Mouse (Mus musculus) liver, embryonic 11.5 days (tissue): ENCODE measurements at regions not wholly inside any gene's neighbourhood (a gene's known extent, or its start where the extent isn't known, plus 50 kb on each side); places are given as distances from the start of the nearest gene placed in this dataset.

Experiments used
- ATAC-seq: fragments of 200-750 bp; cut with Nextera tagmentation; replicated peaks from 2 replicates; pipeline ENCODE4 v1.8.0; 2017; ENCODE audit warnings: moderate number of reproducible peaks, mild to moderate bottlenecking, moderate TSS enrichment, moderate library complexity; ENCODE audit not compliant: low FRiP score
- DNase-seq: peaks from one replicate; pipeline ENCODE4 v3.0.0-alpha.2; 2017; ENCODE audit warnings: low spot score
- H3K27ac ChIP-seq: fragments of 300-500 bp; sonication (generic); 2 replicates; pipeline ENCODE4 v1.5.1; 2014; ENCODE audit warnings: mild to moderate bottlenecking, low read depth, low read length, control low read depth
- H3K27me3 ChIP-seq: fragments of 300-500 bp; sonication (generic); replicated peaks from 2 replicates; pipeline ENCODE4 v1.6.1; 2014; ENCODE audit warnings: low read length, mixed read lengths; ENCODE audit not compliant: control insufficient read depth, insufficient read depth
- H3K36me3 ChIP-seq: fragments of 300-500 bp; sonication (generic); 2 replicates; pipeline ENCODE4 v1.6.1; 2014; ENCODE audit warnings: mild to moderate bottlenecking, low read length, moderate library complexity, mixed read lengths; ENCODE audit not compliant: control insufficient read depth, insufficient read depth
- H3K4me1 ChIP-seq: fragments of 300-500 bp; sonication (generic); replicated peaks from 2 replicates; pipeline ENCODE4 v1.6.1; 2014; ENCODE audit warnings: low read length, mixed read lengths; ENCODE audit not compliant: control insufficient read depth, insufficient read depth
- H3K4me2 ChIP-seq: fragments of 300-500 bp; sonication (generic); 2 replicates; pipeline ENCODE4 v1.6.1; 2014; ENCODE audit warnings: mild to moderate bottlenecking, control low read depth, moderate library complexity
- H3K4me3 ChIP-seq: fragments of 300-500 bp; sonication (generic); 2 replicates; pipeline ENCODE4 v1.5.1; 2014; ENCODE audit warnings: low read depth, low read length, control low read depth
- H3K9ac ChIP-seq: fragments of 300-500 bp; sonication (generic); 2 replicates; pipeline ENCODE4 v1.6.1; 2014; ENCODE audit warnings: low read depth, low read length, control low read depth
- H3K9me3 ChIP-seq: fragments of 300-500 bp; sonication (generic); 2 replicates; pipeline ENCODE4 v1.6.1; 2016; ENCODE audit warnings: low read length, inconsistent platforms, mixed read lengths; ENCODE audit not compliant: control insufficient read depth
- WGBS: fragments of 180-500 bp; shearing (Covaris S2); extraction: QIAGEN DNeasy Blood & Tissue Kit; methylation state at CpG from one replicate; pipeline ENCODE4 v1.1.7; 2014; 5-methylcytosine and 5-hydroxymethylcytosine counted together

DNA sequence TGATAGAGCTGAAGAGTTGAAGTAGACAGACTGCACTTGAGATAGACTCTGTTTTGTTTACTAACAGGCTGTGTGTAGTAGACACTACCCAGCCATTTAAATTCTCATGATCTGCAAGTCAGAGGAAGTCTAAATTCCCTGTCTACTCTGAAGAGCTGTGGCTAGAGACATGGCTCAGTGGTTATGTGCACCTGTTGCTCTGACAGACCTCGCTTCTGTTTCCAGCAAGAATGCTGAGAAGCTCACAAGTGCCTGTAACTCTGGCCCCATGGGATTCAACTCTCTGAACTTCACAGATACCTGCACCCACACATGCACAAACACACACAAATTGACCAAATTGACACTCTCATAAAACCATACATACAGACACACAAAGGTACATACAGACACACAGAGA, 543.4 kb upstream of the Intu start:
- ATAC-seq (no peak), DNase-seq (no peak)
- Histone ChIP-seq H3K4me3 (no peak overlapping the region), H3K27ac (no peak overlapping the region), H3K4me1 (no peaks in the 10 kb centered on the region), H3K36me3 (no peaks in the 10 kb centered on the region), H3K9ac (no peak overlapping the region), H3K9me3 (no peaks in the 10 kb centered on the region), H3K27me3 (no peaks in the 10 kb centered on the region), H3K4me2 (no peak overlapping the region)
- 77% methylated on average over 1 of the region's 1 CpGs for WGBS

DNA sequence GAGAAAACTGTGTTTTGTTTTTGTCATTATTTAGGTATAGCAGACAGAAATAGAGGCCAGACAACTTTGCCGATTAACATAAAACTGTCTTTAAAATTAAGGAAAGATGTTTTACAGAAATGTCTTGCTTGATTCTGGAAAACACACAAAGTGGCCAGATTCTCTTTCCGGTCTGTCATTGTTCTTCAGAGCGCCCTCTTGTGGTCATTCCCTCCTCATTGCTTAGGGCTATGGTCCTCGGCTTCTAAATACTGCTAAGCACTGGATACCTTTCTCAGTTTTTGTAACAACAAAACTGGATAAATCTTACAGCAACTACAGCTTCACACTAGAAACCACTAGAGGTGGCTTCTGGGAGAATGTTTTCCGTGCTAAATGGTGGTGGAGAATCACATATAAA, 532.5 kb upstream of the Intu start:
- H3K27ac ChIP-seq: no peak overlapping the region
- H3K9ac ChIP-seq: no peak overlapping the region
- H3K4me2 ChIP-seq: no peak overlapping the region
- ATAC-seq (no peak), DNase-seq (no peak)
- H3K9me3 ChIP-seq: no peaks in the 10 kb centered on the region
- no peak overlapping the region for H3K4me3 ChIP-seq
- no peaks in the 10 kb centered on the region for H3K4me1 ChIP-seq
- H3K36me3 ChIP-seq: no peaks in the 10 kb centered on the region
- H3K27me3 ChIP-seq: no peaks in the 10 kb centered on the region
- whole genome bisulfite sequencing: 43% methylated on average over 5 of the region's 5 CpGs

GRCm38 (mm10) chr3:39999846-40000245, 531.2 kb upstream of the Intu start:
- Histone ChIP-seq H3K9me3 (no peaks in the 10 kb centered on the region), H3K27ac (no peak overlapping the region), H3K4me1 (no peaks in the 10 kb centered on the region), H3K4me3 (no peak overlapping the region), H3K36me3 (no peaks in the 10 kb centered on the region), H3K4me2 (no peak overlapping the region), H3K9ac (no peak overlapping the region), H3K27me3 (no peaks in the 10 kb centered on the region)
- DNase-seq (no peak), ATAC-seq (no peak)
- WGBS: 87% methylated on average over 1 of the region's 1 CpGs

DNA sequence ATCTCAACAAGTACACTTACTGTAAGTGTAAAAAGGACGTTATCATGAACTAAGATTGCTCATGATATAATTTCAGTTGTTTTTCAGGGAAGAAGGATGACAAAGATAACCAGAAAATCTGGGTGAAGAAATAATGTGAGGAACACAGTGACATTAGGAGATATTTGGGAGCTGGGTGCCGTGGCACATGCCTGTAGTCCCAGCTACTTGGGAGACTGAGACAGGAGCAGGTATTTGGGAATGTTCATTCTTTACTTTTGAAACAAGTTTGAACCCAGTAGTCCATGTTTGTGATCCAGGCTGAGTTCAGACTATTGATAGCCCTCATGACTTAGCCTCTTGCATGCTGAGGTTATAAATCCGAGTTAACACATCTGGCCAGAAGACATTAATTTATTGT, 528.2 kb upstream of the Intu start:
- Histone ChIP-seq H3K27me3 (no peaks in the 10 kb centered on the region), H3K4me3 (no peak overlapping the region), H3K36me3 (no peaks in the 10 kb centered on the region), H3K9ac (no peak overlapping the region), H3K9me3 (no peaks in the 10 kb centered on the region), H3K27ac (no peak overlapping the region), H3K4me1 (no peaks in the 10 kb centered on the region), H3K4me2 (no peak overlapping the region)
- no peak for DNase-seq
- no peak for ATAC-seq
- WGBS: 71% methylated on average over 3 of the region's 3 CpGs

- Histone ChIP-seq H3K27me3 (no peaks in the 10 kb centered on the region), H3K36me3 (no peaks in the 10 kb centered on the region), H3K4me3 (no peak overlapping the region), H3K4me2 (no peak overlapping the region), H3K9me3 (no peaks in the 10 kb centered on the region), H3K9ac (no peak overlapping the region), H3K4me1 (no peaks in the 10 kb centered on the region), H3K27ac (no peak overlapping the region)
- WGBS: 81% methylated on average over 5 of the region's 5 CpGs
- DNase-seq (no peak), ATAC-seq (no peak)
Measured at GRCm38 (mm10) chr3:40010051-40010450, 521.0 kb upstream of the Intu start.

GRCm38 (mm10) chr3:40021682-40022081, 509.4 kb upstream of the Intu start:
- Histone ChIP-seq H3K4me1 (no peaks in the 10 kb centered on the region), H3K27ac (no peak overlapping the region), H3K4me3 (no peak overlapping the region), H3K27me3 (no peaks in the 10 kb centered on the region), H3K9me3 (no peaks in the 10 kb centered on the region), H3K36me3 (no peaks in the 10 kb centered on the region), H3K9ac (no peak overlapping the region), H3K4me2 (no peak overlapping the region)
- no peak for DNase-seq
- 46% methylated on average over 2 of the region's 2 CpGs for WGBS
- no peak for ATAC-seq

- Histone ChIP-seq H3K36me3 (no peaks in the 10 kb centered on the region), H3K9ac (no peak overlapping the region), H3K27me3 (no peaks in the 10 kb centered on the region), H3K4me3 (no peak overlapping the region), H3K4me1 (no peaks in the 10 kb centered on the region), H3K9me3 (no peaks in the 10 kb centered on the region), H3K27ac (no peak overlapping the region), H3K4me2 (no peak overlapping the region)
- no peak for ATAC-seq
- no peak for DNase-seq
Measured at GRCm38 (mm10) chr3:40027713-40028112, 503.4 kb upstream of the Intu start.

GRCm38 (mm10) chr3:40036177-40036576, 494.9 kb upstream of the Intu start:
- Histone ChIP-seq H3K4me3 (no peak overlapping the region), H3K9ac (no peak overlapping the region), H3K27ac (no peak overlapping the region), H3K4me1 (no peaks in the 10 kb centered on the region), H3K27me3 (no peaks in the 10 kb centered on the region), H3K36me3 (no peaks in the 10 kb centered on the region), H3K4me2 (no peak overlapping the region), H3K9me3 (no peaks in the 10 kb centered on the region)
- DNase-seq: no peak
- no peak for ATAC-seq
- 79% methylated on average over 2 of the region's 2 CpGs for WGBS

DNA sequence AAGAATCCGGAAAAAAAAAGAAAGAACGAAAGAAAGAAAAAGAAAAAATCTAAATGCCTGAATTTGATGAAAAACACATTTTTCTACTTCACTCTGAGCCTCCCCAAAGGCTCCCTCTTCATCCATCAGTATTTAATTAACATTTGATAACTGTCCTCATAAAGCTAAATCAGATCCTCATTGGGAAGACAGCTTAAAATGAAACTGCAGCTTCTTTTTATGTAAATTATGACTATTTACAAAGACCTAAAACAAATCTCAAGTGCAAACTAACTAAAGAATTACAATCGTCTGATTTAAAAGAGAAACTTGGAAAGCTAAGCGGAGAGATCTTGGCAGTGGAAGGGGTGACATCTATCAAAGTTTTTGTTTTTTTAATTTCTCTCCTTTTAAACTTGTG, 481.4 kb upstream of the Intu start:
- Histone ChIP-seq H3K9ac (no peak overlapping the region), H3K4me1 (no peaks in the 10 kb centered on the region), H3K4me3 (no peak overlapping the region), H3K27ac (no peak overlapping the region), H3K4me2 (no peak overlapping the region), H3K9me3 (no peaks in the 10 kb centered on the region), H3K36me3 (no peaks in the 10 kb centered on the region), H3K27me3 (no peaks in the 10 kb centered on the region)
- 76% methylated on average over 4 of the region's 4 CpGs for WGBS
- ATAC-seq (no peak), DNase-seq (no peak)
